Mouse (Mus musculus) heart, postnatal 14 days (tissue): ENCODE results near the gene Olfr177. TPM values are rescaled to one million over a fixed set of nuclear protein-coding genes. Genes with fewer than 3 reads are reported as not detected.

Experiments used
- DNase-seq, 2 experiments: peaks; one replicate each; pipeline ENCODE4 v3.0.0; 2021 to 2022
- intact Hi-C: fragments of 180-260 bp; cut with DNase I; formaldehyde crosslinking; loops from one replicate; pipeline ENCODE4 v1.15.1; 2025
- long read RNA-seq, 2 experiments: library from polyadenylated mRNA; stranded (forward); transcript quantifications; one replicate each; pipeline ENCODE4 v2.0.0; 2021
- total RNA-seq, 2 experiments: library from RNA; stranded (reverse); gene quantifications; 2 replicates each; pipeline ENCODE4 v1.2.3; 2021

Gene Olfr177
- not detected for total RNA-seq
- long read RNA-seq, experiment 1: 0 reads
- long read RNA-seq, experiment 2: 0 reads

DNA sequence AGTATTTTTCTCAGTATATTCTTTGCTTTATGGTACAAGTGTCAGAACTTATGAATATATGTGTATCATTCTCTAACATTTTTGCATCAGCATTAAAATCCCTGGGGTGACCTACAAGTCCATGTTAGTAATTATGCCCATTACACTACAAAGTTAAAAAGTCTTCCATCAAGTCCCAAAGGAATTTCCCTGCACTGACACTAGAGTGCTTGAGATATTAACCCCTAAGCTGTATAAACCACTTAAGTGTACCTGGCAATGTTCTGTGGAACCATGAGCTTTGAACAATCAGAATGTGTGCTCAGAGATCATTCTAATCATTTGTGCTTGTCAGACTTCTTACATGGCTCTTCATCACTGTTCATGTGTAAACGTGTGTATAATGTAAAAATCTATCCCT lies at the start of gene Olfr177:
TSS of gene Olfr177 (minus strand) at position 101 of the 400 bp plus-strand sequence.
- DNase-seq: no peak
- intact Hi-C loops: no loop called here

DNA sequence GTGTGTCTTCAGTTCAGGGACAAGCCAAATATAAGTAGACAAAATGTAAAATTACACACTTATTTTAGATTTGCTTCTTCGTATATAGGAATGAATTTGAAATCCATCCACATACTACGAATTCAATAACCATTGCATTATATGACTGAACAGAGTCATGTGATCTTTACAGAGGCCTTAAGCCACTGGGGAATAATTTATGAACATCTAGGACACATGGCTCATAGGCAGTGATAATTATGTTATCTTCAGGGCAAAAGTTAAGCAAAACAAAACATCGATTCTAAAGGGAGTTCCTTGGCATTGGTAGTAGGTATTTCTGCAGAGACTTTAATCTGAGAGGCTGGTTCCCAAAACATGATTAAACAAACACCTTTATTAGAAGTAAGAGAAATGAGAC lies 17.4 kb upstream of the Olfr177 start, which contains the start of gene Olfr178:
TSS of gene Olfr178 (minus strand) at position 101 of the 400 bp plus-strand sequence.
- intact Hi-C loops: no loop called here
- DNase-seq: no peak

DNA sequence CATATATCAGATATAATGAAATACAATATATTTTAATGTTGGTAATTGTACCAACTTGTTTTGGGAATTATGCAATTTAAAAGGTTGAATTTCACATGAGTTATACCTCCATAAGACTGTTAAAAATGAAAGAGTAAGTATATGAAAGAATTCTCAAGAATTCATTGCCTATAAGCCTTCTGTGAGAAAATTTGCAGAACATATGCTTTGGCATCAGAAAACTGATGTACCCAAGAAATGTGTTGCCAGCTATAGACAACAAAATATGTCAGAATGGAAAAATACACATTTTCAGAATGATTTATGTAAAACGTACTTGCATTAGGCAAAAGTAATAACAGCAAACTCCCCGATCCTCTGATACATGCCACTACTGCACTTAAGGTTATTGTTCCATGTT lies 9.8 kb upstream of the Olfr177 start:
- intact Hi-C loops: no loop called here

DNA sequence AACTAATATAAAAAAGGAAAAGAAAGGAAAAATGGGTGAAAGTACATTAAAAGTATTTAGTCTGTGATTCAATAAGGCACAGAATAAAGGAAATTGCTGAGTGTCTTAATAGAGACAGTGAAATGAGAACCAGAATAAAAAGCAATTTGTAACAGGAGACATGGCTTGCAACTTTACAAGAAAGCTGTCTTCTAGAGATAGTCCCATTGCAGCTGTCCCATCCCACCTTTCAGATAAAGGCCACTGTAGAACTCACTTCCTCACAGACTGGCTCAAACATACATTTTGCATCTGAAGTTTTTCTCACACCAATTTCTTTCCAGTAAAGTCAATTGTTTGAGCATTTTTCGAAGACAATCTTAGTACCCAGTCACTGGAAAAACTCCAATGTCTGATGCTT lies 13.1 kb downstream of the Olfr177 start:
- DNase-seq: no peak
- intact Hi-C loops: no loop called here

More for the DNA sequence above, 9.8 kb upstream of the Olfr177 start:
- no peak for DNase-seq

DNA sequence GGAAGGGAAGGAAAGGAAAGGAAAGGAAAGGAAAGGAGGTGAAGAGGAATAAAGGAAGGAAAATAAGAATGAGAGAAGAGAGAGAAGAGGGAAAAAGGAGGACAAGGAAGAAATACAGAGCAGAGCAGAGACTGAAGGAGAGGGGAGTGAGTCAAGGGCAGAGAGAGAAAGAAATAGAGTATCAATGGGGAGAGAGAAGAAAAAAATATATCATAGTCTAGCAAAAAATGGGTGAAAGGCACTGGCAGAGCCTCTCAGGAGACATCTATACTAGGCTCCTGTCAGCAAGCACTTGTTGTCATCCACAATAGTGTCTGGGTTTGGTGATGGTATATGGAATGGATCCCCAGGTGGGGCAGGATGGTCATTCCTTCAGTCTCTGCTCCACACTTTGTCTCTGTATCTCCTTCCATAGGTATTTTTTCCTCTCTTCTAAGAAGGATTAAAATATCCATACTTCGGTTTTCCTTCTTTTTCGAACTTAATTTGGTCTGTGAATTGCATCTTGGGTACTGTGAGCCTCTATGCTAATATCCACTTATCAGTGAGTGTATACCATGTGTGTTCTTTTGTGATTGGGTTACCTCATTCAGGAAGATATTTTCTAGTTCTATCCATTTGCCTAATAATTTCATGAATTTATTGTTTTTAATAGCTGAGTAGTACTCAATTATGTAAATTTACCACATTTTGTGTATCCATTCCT lies 14.4 kb downstream of the Olfr177 start:
- intact Hi-C loops: no loop called here
- no peak for DNase-seq

DNA sequence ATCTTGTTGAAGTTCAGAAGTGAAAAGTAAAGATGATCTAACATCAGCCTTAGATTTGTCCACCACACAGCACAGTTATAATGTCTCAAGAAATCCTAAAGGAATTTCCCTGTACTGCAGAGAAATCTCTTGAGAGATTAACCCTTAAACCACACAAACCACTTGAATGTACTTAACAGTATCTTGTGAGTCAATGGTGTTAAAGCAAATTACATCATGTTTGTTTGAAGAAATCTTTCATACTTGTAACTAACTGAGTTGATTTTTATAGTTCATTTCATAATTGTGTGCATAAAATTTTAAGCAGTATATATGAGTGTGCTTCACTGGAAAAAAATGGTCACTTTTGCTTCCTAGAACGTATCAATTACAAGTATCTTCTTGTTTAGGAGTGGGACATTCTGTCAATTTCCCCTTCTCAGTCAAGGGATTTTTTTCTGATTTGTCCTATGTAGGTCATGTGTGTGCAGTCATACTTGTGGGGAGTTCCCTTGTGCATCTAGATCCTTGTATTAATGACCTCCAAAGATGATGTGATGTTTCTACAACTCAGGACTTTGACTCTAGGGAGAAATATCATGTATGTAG lies 47.7 kb downstream of the Olfr177 start, which contains the start of gene Olfr175-ps1:
TSS of gene Olfr175-ps1 (minus strand) at position 51 of the 588 bp plus-strand sequence.
- DNase-seq: no peak
- intact Hi-C loops: no loop called here

Other genes with a start within 250 kb of the Olfr177 start
- gene E330017A01Rik, start 236.0 kb downstream of the Olfr177 start, total RNA-seq: not detected
- gene Cpox, start 204.5 kb downstream of the Olfr177 start, total RNA-seq: 10 to 100 TPM; 29.3 to 30.6 TPM
- gene Gpr15, start 155.7 kb downstream of the Olfr177 start, total RNA-seq: not detected
- gene Cldnd1, start 146.9 kb downstream of the Olfr177 start, total RNA-seq: 10 to 100 TPM; 56.3 to 61.4 TPM
- gene Olfr172, start 111.6 kb downstream of the Olfr177 start, total RNA-seq: not detected
- gene Olfr173, start 74.5 kb downstream of the Olfr177 start, total RNA-seq: not detected
- not detected for gene Olfr175-ps1, start 48.0 kb downstream of the Olfr177 start, total RNA-seq
- not detected for gene Olfr178, start 17.3 kb upstream of the Olfr177 start, total RNA-seq
- not detected for gene Olfr181, start 54.0 kb upstream of the Olfr177 start, total RNA-seq
- gene Olfr180, start 54.6 kb upstream of the Olfr177 start, total RNA-seq: not detected
- not detected for gene Olfr183, start 120.6 kb upstream of the Olfr177 start, total RNA-seq
- gene Olfr186, start 155.5 kb upstream of the Olfr177 start, total RNA-seq: not detected
- gene Olfr187, start 165.0 kb upstream of the Olfr177 start, total RNA-seq: not detected
- not detected for gene Olfr190, start 203.2 kb upstream of the Olfr177 start, total RNA-seq
- not detected for gene Olfr191, start 215.1 kb upstream of the Olfr177 start, total RNA-seq
- not detected for gene Olfr193, start 237.1 kb upstream of the Olfr177 start, total RNA-seq
- gene Olfr194, start 246.3 kb upstream of the Olfr177 start, total RNA-seq: not detected